Mouse (Mus musculus): ENCODE measurements around the gene Spata3.

DNA sequence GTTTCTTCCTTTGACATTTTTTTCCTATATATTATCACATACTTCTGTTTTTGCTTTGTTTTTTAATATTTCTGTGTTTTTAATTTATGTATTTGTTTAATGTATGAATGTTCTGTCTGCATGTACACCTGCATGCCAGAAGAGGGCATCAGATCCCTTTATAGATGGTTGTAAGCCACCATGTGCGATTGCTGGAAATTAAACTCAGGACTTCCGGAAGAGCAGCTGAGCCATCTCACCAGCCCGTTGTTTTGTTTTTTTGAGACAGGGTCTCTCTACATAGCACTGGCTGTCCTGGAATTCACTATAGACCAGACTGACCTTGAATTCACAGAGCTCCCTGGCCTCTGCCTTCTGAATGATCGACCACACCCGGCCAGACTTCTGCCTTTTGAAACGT is 45.9 kb downstream of the Spata3 start:
- TF ChIP-seq CTCF (IDR thresholded peaks at IDR 0.05; ENCODE audit: extremely low read depth, insufficient read depth, insufficient read length, insufficient replicate concordance) (no peak), POLR2A (IDR thresholded peaks at IDR 0.05; ENCODE audit: low read depth, low read length) (no peak)

Data from spleen, adult 2 months (tissue).